Mouse (Mus musculus) stomach, embryonic 15.5 days (tissue): ENCODE data around the gene Rps15. TPM values are rescaled to one million over a fixed set of nuclear protein-coding genes. Genes with fewer than 3 reads are reported as not detected.
A peak's percentile ranks its signal among the peaks of the same experiment; 100 is the strongest.

Experiments used
- ATAC-seq: fragments of 200-750 bp; cut with Nextera tagmentation; 2 replicates; pipeline ENCODE4 v1.8.0; 2017; ENCODE audit warnings: low read depth, moderate number of reproducible peaks, moderate TSS enrichment; ENCODE audit not compliant: insufficient read depth, low FRiP score
- H3K27ac ChIP-seq: fragments of 300-500 bp; sonication (generic); 2 replicates; pipeline ENCODE4 v1.5.1; 2015; ENCODE audit warnings: mild to moderate bottlenecking, inconsistent platforms
- H3K27me3 ChIP-seq: fragments of 300-500 bp; sonication (generic); replicated peaks from 2 replicates; pipeline ENCODE4 v1.6.1; 2015; ENCODE audit warnings: inconsistent platforms
- H3K36me3 ChIP-seq: fragments of 300-500 bp; sonication (generic); 2 replicates; pipeline ENCODE4 v1.6.1; 2015; ENCODE audit warnings: inconsistent platforms
- H3K4me1 ChIP-seq: fragments of 300-500 bp; sonication (generic); 2 replicates; pipeline ENCODE4 v1.6.1; 2015; ENCODE audit warnings: inconsistent platforms
- H3K4me2 ChIP-seq: fragments of 300-500 bp; sonication (generic); 2 replicates; pipeline ENCODE4 v1.6.1; 2015; ENCODE audit warnings: mild to moderate bottlenecking, inconsistent platforms
- H3K4me3 ChIP-seq: fragments of 300-500 bp; sonication (generic); replicated peaks from 2 replicates; pipeline ENCODE4 v1.5.1; 2015; ENCODE audit warnings: inconsistent platforms
- H3K9ac ChIP-seq: fragments of 300-500 bp; sonication (generic); 2 replicates; pipeline ENCODE4 v1.6.1; 2015; ENCODE audit warnings: inconsistent platforms
- H3K9me3 ChIP-seq: fragments of 300-500 bp; sonication (generic); 2 replicates; pipeline ENCODE4 v1.6.1; 2016; ENCODE audit warnings: inconsistent platforms
- WGBS: fragments of 180-500 bp; shearing (Covaris S2); methylation state at CpG from one replicate; pipeline ENCODE4 v1.1.7; 2015; 5-methylcytosine and 5-hydroxymethylcytosine counted together
- polyA plus RNA-seq: library from polyadenylated mRNA; unstranded; fragments of >200 nt; fragmentation: Nextera tagmentation; extraction: Ambion mirVana; gene quantifications from 2 replicates; pipeline ENCODE4 v1.2.1, GENCODE M21; 2015

Gene Rps15
- polyA plus RNA-seq, 1 experiment from 2014 or later, result 948 TPM

- no peak for ATAC-seq
- no peak overlapping the region for H3K27ac ChIP-seq
- H3K4me2 ChIP-seq, result no peak overlapping the region
- H3K27me3 ChIP-seq, result peaks cover 65% of the 10 kb centered on the region
- no peak overlapping the region for H3K4me3 ChIP-seq
- WGBS, result 74% methylated on average over 16 of the region's 16 CpGs
- H3K9me3 ChIP-seq, result no peaks in the 10 kb centered on the region
- no peak overlapping the region for H3K9ac ChIP-seq
- H3K4me1 ChIP-seq, result peaks cover 29% of the 10 kb centered on the region
- no peaks in the 10 kb centered on the region for H3K36me3 ChIP-seq
Measured at GRCm38 (mm10) chr10:80311560-80311959, 19.3 kb downstream of the Rps15 start.

- WGBS, result 64% methylated on average over 54 of the region's 54 CpGs
- Histone ChIP-seq H3K4me1 (peaks cover 35% of the 10 kb centered on the region), H3K27me3 (peaks cover 60% of the 10 kb centered on the region), H3K27ac (no peak overlapping the region), H3K4me2 (no peak overlapping the region), H3K36me3 (no peaks in the 10 kb centered on the region), H3K9me3 (no peaks in the 10 kb centered on the region), H3K9ac (no peak overlapping the region; the same call in 1 of the 2 replicates), H3K4me3 (no peak overlapping the region)
- no peak for ATAC-seq
Measured at GRCm38 (mm10) chr10:80312586-80313504, 20.6 kb downstream of the Rps15 start.

DNA sequence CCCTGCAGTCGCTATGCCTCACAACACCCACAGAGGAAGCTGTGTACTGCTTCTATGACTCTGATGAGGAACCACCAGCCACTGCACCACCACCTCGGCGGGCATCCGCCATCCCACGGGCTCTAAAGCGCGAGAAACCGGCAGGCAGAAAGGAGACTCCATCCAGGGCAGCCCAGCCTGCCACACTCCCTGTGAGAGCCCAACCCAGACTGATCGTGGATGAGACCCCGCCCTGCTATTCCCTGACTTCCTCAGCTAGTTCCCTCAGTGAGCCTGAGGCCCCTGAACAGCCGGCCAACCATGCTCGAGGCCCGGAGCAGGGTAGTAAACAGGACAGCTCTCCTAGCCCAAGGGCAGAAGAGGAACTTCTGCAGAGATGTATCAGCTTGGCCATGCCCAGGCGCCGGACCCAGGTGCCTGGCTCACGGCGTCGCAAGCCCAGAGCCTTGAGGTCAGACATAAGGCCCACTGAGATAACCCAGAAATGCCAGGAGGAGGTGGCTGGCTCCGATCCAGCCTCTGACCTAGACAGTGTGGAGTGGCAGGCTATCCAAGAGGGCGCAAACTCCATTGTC lies 21.5 kb downstream of the Rps15 start:
- no peak overlapping the region for H3K4me3 ChIP-seq

DNA sequence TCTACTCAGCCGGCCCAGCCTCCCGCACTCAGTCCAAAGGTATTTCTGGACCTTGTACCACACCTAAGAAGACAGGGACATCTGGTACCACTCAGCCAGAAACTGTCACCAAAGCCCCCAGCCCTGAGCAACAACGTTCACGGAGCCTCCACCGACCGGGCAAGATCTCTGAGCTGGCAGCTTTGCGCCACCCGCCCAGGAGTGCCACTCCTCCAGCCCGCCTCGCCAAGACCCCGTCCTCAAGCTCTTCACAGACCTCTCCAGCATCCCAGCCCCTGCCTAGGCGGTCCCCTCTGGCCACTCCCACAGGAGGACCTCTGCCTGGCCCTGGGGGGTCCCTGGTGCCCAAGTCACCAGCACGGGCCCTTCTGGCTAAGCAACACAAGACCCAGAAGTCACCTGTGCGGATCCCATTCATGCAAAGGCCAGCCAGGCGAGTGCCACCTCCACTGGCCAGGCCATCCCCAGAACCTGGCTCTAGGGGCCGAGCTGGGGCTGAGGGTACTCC lies 22.3 kb downstream of the Rps15 start:
- H3K4me2 ChIP-seq, result no peak overlapping the region
- no peak for ATAC-seq
- H3K27me3 ChIP-seq, result peaks cover 60% of the 10 kb centered on the region
- H3K9me3 ChIP-seq, result no peaks in the 10 kb centered on the region
- no peak overlapping the region for H3K4me3 ChIP-seq
- H3K36me3 ChIP-seq, result no peaks in the 10 kb centered on the region
- WGBS, result 55% methylated on average over 16 of the region's 16 CpGs
- H3K9ac ChIP-seq, result no peak overlapping the region
- H3K4me1 ChIP-seq, result peaks cover 41% of the 10 kb centered on the region
- H3K27ac ChIP-seq, result no peak overlapping the region

More for the DNA sequence above, 21.5 kb downstream of the Rps15 start:
- Histone ChIP-seq H3K4me2 (0 out of 2 replicates have a peak overlapping the region, but pooled peaks have one; percentile 10), H3K9ac (0 out of 2 replicates have a peak overlapping the region, but pooled peaks have one; percentile 10), H3K27me3 (peaks cover 60% of the 10 kb centered on the region), H3K4me1 (peaks cover 35% of the 10 kb centered on the region), H3K36me3 (no peaks in the 10 kb centered on the region), H3K9me3 (no peaks in the 10 kb centered on the region), H3K27ac (no peak overlapping the region)
- ATAC-seq, result peak; percentile 13; the same call in 1 of the 2 replicates
- WGBS, result 39% methylated on average over 20 of the region's 20 CpGs

- no peak overlapping the region for H3K27ac ChIP-seq
- H3K4me2 ChIP-seq, result no peak overlapping the region
- H3K9me3 ChIP-seq, result no peaks in the 10 kb centered on the region
- H3K36me3 ChIP-seq, result no peaks in the 10 kb centered on the region
- WGBS, result 46% methylated on average over 27 of the region's 27 CpGs
- no peak overlapping the region for H3K9ac ChIP-seq
- no peak overlapping the region for H3K4me3 ChIP-seq
- H3K27me3 ChIP-seq, result peaks cover 60% of the 10 kb centered on the region
- ATAC-seq, result no peak
- peaks cover 43% of the 10 kb centered on the region for H3K4me1 ChIP-seq
Measured at GRCm38 (mm10) chr10:80315315-80315714, 23.1 kb downstream of the Rps15 start.

GRCm38 (mm10) chr10:80316359-80316781 lies 24.1 kb downstream of the Rps15 start:
- no peak overlapping the region for H3K4me2 ChIP-seq
- H3K27me3 ChIP-seq, result peaks cover 52% of the 10 kb centered on the region
- H3K9me3 ChIP-seq, result no peaks in the 10 kb centered on the region
- H3K36me3 ChIP-seq, result no peaks in the 10 kb centered on the region
- 27% methylated on average over 11 of the region's 11 CpGs for WGBS
- no peak overlapping the region for H3K9ac ChIP-seq
- no peak overlapping the region for H3K27ac ChIP-seq
- no peak for ATAC-seq
- peaks cover 47% of the 10 kb centered on the region for H3K4me1 ChIP-seq
- H3K4me3 ChIP-seq, result no peak overlapping the region

DNA sequence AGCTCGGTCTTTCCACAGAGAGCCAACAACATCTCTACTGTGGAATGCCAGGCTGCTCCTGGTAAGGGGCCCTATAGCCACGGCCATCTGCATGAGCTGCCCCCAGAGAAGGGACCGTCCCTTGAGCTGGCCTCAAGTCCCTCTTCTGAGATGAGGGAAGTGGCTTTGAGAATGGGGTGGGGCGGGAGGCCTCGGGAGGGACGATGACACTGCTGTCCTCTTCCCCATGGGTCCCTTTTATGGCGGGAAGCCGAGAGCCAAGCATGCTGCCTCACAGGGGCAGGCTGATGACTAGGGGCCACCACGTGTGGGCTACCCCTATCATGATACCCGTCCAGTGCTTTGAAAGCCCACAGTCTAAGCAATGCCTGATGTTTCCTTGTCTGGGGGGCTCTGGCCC lies 24.8 kb downstream of the Rps15 start:
- Histone ChIP-seq H3K27me3 (peaks cover 45% of the 10 kb centered on the region), H3K36me3 (no peaks in the 10 kb centered on the region), H3K4me1 (peaks cover 47% of the 10 kb centered on the region), H3K27ac (no peak overlapping the region), H3K9me3 (no peaks in the 10 kb centered on the region), H3K9ac (no peak overlapping the region), H3K4me3 (no peak overlapping the region), H3K4me2 (no peak overlapping the region)
- ATAC-seq, result no peak
- 51% methylated on average over 10 of the region's 10 CpGs for WGBS

DNA sequence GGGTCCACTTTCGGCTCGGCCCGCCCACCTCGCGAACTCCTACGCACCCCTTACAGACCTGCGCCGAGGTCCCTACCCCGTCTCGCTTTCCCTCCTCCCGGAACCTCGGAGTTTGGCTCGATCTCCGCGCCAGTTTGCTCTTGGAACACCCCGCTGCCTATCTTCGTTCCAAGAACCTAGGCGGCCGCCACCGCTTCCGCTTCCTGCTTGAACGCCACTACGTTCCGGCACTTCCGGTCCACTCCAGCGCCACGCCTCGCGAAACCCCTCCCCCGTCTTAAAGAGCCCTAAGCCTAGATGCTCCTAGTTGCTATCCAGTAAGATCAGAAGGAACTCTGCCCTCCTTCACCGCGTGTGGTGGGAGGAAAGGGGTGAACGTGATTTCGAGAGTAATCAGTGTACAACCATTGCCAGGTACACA lies 28.1 kb downstream of the Rps15 start, which contains the start of gene 2310011J03Rik:
2310011J03Rik (minus strand) TSS at position 198 of the 421 bp plus-strand sequence.
- Histone ChIP-seq H3K4me1 (peaks cover 44% of the 10 kb centered on the region), H3K36me3 (no peaks in the 10 kb centered on the region), H3K4me3 (peak within 1 kb of the TSS; percentile 88), H3K27me3 (peaks cover 12% of the 10 kb centered on the region), H3K9ac (peak within 1 kb of the TSS; percentile 66), H3K4me2 (peak within 1 kb of the TSS; percentile 82), H3K9me3 (no peaks in the 10 kb centered on the region), H3K27ac (peak within 1 kb of the TSS; percentile 73)
- ATAC-seq, result peak; percentile 45
- WGBS, result under 1% methylated on average over 34 of the region's 34 CpGs

DNA sequence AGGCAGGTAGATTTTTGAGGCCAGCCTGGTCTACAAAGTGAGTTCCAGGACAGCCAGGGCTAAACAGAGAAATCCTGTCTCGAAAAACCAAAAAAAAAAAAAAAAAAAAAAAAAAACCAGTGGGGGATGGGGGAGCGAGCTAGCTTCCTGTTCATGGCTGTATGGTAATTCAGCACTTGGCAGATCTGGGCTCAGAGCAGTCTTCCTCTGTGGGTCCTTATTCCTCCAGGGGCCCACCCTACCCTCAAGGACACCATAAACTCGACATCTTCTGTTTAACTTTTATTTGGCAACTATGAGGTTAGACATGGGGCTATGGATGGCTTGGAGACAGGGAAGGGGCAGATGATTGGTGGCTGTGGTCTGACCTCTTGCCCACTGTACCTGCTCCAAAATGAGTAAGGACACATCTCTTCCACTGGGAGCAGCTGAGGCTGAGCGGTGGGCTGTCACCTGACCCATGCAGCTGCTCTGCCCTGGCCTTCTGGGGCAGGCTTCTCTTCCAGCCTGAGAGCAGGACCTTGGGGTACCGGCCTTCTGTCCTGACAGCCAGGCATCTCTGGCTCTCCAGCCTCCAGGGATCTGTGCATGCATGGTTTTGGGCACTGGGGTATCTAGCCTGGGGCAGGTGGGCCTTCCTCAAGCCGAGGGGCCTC lies 28.9 kb downstream of the Rps15 start:
- H3K4me2 ChIP-seq, result no peak overlapping the region
- no peaks in the 10 kb centered on the region for H3K9me3 ChIP-seq
- H3K27ac ChIP-seq, result no peak overlapping the region
- H3K4me3 ChIP-seq, result no peak overlapping the region
- no peak for ATAC-seq
- H3K4me1 ChIP-seq, result peaks cover 40% of the 10 kb centered on the region
- 61% methylated on average over 6 of the region's 6 CpGs for WGBS
- H3K36me3 ChIP-seq, result no peaks in the 10 kb centered on the region
- peaks cover 4% of the 10 kb centered on the region for H3K27me3 ChIP-seq
- H3K9ac ChIP-seq, result no peak overlapping the region

DNA sequence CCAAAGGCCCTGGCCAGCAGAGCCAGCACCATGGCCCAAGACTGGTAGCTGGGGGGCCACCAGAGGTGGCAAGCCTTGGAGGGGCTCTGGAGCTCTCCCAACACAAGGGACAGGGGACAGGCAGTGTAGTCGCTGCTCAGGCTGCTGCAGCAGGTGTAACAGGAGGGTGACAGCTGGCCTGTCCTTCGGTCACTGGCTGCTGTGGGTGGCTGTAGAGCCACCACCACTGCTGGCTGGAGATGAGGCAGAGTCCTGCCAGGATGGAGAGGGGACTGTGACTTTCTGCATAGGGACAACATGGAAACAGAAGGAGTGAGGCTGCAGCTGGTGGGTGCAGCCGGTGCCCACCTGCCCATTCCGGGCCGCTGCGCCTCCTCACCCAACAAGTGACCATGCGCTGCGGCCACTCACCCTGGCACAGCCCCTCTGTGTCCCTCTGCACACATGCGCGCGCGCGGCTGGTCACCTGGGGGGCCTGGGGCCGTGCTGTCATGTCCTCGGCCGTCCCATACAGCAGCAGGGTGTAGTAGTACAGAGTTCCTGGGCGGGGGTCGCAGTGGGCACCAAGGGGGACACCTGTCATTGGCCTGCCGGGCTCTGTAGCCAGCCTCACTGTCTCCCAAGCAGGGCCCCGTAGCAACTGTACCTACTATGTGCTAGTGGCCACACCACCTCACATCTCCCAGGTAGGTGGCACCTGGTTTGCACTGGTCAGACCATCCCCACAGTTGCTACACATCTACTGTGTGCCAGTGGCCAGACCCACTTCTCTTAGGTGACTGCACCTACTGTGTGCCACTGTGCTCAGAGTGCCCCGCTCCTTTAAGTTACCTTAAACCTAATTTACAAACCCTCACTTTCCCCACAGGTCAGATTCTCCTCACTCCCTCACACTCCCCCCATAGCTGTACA lies 29.7 kb downstream of the Rps15 start:
- Histone ChIP-seq H3K27ac (no peak overlapping the region), H3K36me3 (no peaks in the 10 kb centered on the region), H3K4me1 (peaks cover 32% of the 10 kb centered on the region), H3K27me3 (peaks cover 2% of the 10 kb centered on the region; the same call in 1 of the 2 replicates), H3K4me2 (peak overlapping the region; percentile 97), H3K4me3 (peak overlapping the region; percentile 64; the same call in 1 of the 2 replicates), H3K9me3 (no peaks in the 10 kb centered on the region), H3K9ac (no peak overlapping the region)
- 94% methylated on average over 21 of the region's 21 CpGs for WGBS
- ATAC-seq, result no peak

GRCm38 (mm10) chr10:80322811-80323211 lies 30.6 kb downstream of the Rps15 start:
- Histone ChIP-seq H3K36me3 (no peaks in the 10 kb centered on the region), H3K9ac (peak overlapping the region; percentile 60), H3K4me2 (peak overlapping the region; percentile 97), H3K9me3 (no peaks in the 10 kb centered on the region), H3K4me1 (peaks cover 30% of the 10 kb centered on the region), H3K27me3 (no peaks in the 10 kb centered on the region), H3K27ac (no peak overlapping the region), H3K4me3 (peak overlapping the region; percentile 64)
- under 1% methylated on average over 28 of the region's 28 CpGs for WGBS
- ATAC-seq, result 0 out of 2 replicates have a peak, but pooled peaks have one; percentile 0
